Mouse (Mus musculus): ENCODE results near the gene Rs1. TPM values are rescaled to one million over a fixed set of nuclear protein-coding genes. Genes with fewer than 3 reads are reported as not detected.
"Not testable (repeated sequence)": the region's sequence is repeated elsewhere in the genome, so short reads cannot be mapped to it uniquely, and the experiment has no call there.

The Rs1 gene
- polyA plus RNA-seq (2016; fragmentation: Nextera tagmentation; extraction: Ambion mirVana) = not detected in 2 replicates

- Histone ChIP-seq H3K9me3 (no peaks in the 10 kb centered on the region), H3K4me1 (no peaks in the 10 kb centered on the region), H3K27me3 (ENCODE audit: poor library complexity, severe bottlenecking) (peaks cover 93% of the 10 kb centered on the region), H3K27ac (no peak within 1 kb of the TSS), H3K4me3 (peak within 1 kb of the TSS; percentile 57; the same call in 1 of the 2 replicates), H3K36me3 (replicated peaks) (no peaks in the 10 kb centered on the region)
- DNase-seq (ENCODE audit: extremely low spot score, low spot score) = no peak
- 87% methylated on average over 2 of the region's 2 CpGs for WGBS
Observed at GRCm38 (mm10) chrX:160767713-160768112, at the start of gene Rs1. Gene Rs1, plus strand, starts transcription at chrX:160768013.

- 85% methylated on average over 5 of the region's 5 CpGs for WGBS
- Histone ChIP-seq H3K9me3 (no peaks in the 10 kb centered on the region), H3K27me3 (ENCODE audit: poor library complexity, severe bottlenecking) (peaks cover 76% of the 10 kb centered on the region), H3K4me3 (no peak within 1 kb of the TSS), H3K4me1 (no peaks in the 10 kb centered on the region), H3K36me3 (replicated peaks) (no peaks in the 10 kb centered on the region), H3K27ac (no peak within 1 kb of the TSS)
- no peak for DNase-seq (ENCODE audit: extremely low spot score, low spot score)
Observed at GRCm38 (mm10) chrX:160735650-160736049, 32.2 kb upstream of the Rs1 start, which contains the start of gene Ppef1. Gene Ppef1, minus strand, starts transcription at chrX:160735765.

- 88% methylated on average over 1 of the region's 1 CpGs for WGBS
- no peak overlapping the region for H3K4me3 ChIP-seq
- peaks cover 72% of the 10 kb centered on the region for H3K27me3 ChIP-seq (ENCODE audit: poor library complexity, severe bottlenecking)
- H3K4me1 ChIP-seq = no peaks in the 10 kb centered on the region
- no peak overlapping the region for H3K27ac ChIP-seq
- H3K36me3 ChIP-seq (replicated peaks) = no peaks in the 10 kb centered on the region
- H3K9me3 ChIP-seq = no peaks in the 10 kb centered on the region
- DNase-seq (ENCODE audit: extremely low spot score, low spot score) = no peak
Observed at GRCm38 (mm10) chrX:160745399-160745798, 22.4 kb upstream of the Rs1 start.

GRCm38 (mm10) chrX:160748653-160749052, 19.2 kb upstream of the Rs1 start:
- no peaks in the 10 kb centered on the region for H3K4me1 ChIP-seq
- no peaks in the 10 kb centered on the region for H3K9me3 ChIP-seq
- H3K4me3 ChIP-seq = no peak overlapping the region
- H3K36me3 ChIP-seq (replicated peaks) = no peaks in the 10 kb centered on the region
- peaks cover 75% of the 10 kb centered on the region for H3K27me3 ChIP-seq (ENCODE audit: poor library complexity, severe bottlenecking)
- 83% methylated on average over 1 of the region's 1 CpGs for WGBS
- DNase-seq (ENCODE audit: extremely low spot score, low spot score) = no peak
- H3K27ac ChIP-seq = no peak overlapping the region

- Histone ChIP-seq H3K4me1 (no peaks in the 10 kb centered on the region), H3K36me3 (replicated peaks) (no peaks in the 10 kb centered on the region), H3K27me3 (ENCODE audit: poor library complexity, severe bottlenecking) (peaks cover 77% of the 10 kb centered on the region), H3K9me3 (no peaks in the 10 kb centered on the region), H3K27ac (no peak overlapping the region), H3K4me3 (no peak overlapping the region)
- 96% methylated on average over 8 of the region's 8 CpGs for WGBS
- DNase-seq (ENCODE audit: extremely low spot score, low spot score) = no peak
Observed at GRCm38 (mm10) chrX:160750808-160751207, 17.0 kb upstream of the Rs1 start.

- Histone ChIP-seq H3K27me3 (ENCODE audit: poor library complexity, severe bottlenecking) (peaks cover 90% of the 10 kb centered on the region), H3K9me3 (no peaks in the 10 kb centered on the region), H3K4me3 (peak overlapping the region; percentile 57), H3K4me1 (no peaks in the 10 kb centered on the region), H3K27ac (peak overlapping the region; percentile 74; the same call in 1 of the 2 replicates), H3K36me3 (replicated peaks) (no peaks in the 10 kb centered on the region)
- WGBS = 23% methylated on average over 30 of the region's 30 CpGs
- peak; percentile 80 for DNase-seq (ENCODE audit: extremely low spot score, low spot score)
Observed at GRCm38 (mm10) chrX:160765389-160766232, 2.2 kb upstream of the Rs1 start.

- H3K27ac ChIP-seq = peak overlapping the region; percentile 44
Observed at GRCm38 (mm10) chrX:160766233-160766616, 1.6 kb upstream of the Rs1 start.

GRCm38 (mm10) chrX:160769622-160770021, 1.8 kb downstream of the Rs1 start:
- not testable (repeated sequence) for DNase-seq (ENCODE audit: extremely low spot score, low spot score); H3K4me3 ChIP-seq; H3K4me1 ChIP-seq; H3K9me3 ChIP-seq; H3K27ac ChIP-seq; H3K36me3 ChIP-seq (replicated peaks)
- peaks cover 95% of the 10 kb centered on the region for H3K27me3 ChIP-seq (ENCODE audit: poor library complexity, severe bottlenecking)
- 85% methylated on average over 5 of the region's 5 CpGs for WGBS

More at GRCm38 (mm10) chrX:160766233-160766616, 1.6 kb upstream of the Rs1 start:
- no peak for DNase-seq (ENCODE audit: extremely low spot score, low spot score)
- peak overlapping the region; percentile 57 for H3K4me3 ChIP-seq
- no peaks in the 10 kb centered on the region for H3K9me3 ChIP-seq
- peaks cover 90% of the 10 kb centered on the region for H3K27me3 ChIP-seq (ENCODE audit: poor library complexity, severe bottlenecking)
- 33% methylated on average over 15 of the region's 15 CpGs for WGBS
- H3K4me1 ChIP-seq = no peaks in the 10 kb centered on the region
- no peaks in the 10 kb centered on the region for H3K36me3 ChIP-seq (replicated peaks)

GRCm38 (mm10) chrX:160773033-160773432, 5.2 kb downstream of the Rs1 start:
- H3K36me3 ChIP-seq (replicated peaks) = no peaks in the 10 kb centered on the region
- H3K27me3 ChIP-seq (ENCODE audit: poor library complexity, severe bottlenecking) = peaks cover 91% of the 10 kb centered on the region
- WGBS = 17% methylated on average over 1 of the region's 1 CpGs
- no peaks in the 10 kb centered on the region for H3K9me3 ChIP-seq
- no peaks in the 10 kb centered on the region for H3K4me1 ChIP-seq
- DNase-seq (ENCODE audit: extremely low spot score, low spot score) = no peak
- no peak overlapping the region for H3K4me3 ChIP-seq
- no peak overlapping the region for H3K27ac ChIP-seq

- DNase-seq (ENCODE audit: extremely low spot score, low spot score) = no peak
- Histone ChIP-seq H3K27me3 (ENCODE audit: poor library complexity, severe bottlenecking) (peaks cover 91% of the 10 kb centered on the region), H3K4me3 (no peak overlapping the region), H3K4me1 (no peaks in the 10 kb centered on the region), H3K36me3 (replicated peaks) (no peaks in the 10 kb centered on the region), H3K9me3 (no peaks in the 10 kb centered on the region), H3K27ac (no peak overlapping the region)
- WGBS = 82% methylated on average over 5 of the region's 5 CpGs
Observed at GRCm38 (mm10) chrX:160782276-160782675, 14.5 kb downstream of the Rs1 start.

- H3K9me3 ChIP-seq = no peaks in the 10 kb centered on the region
- no peaks in the 10 kb centered on the region; the same call in 1 of the 2 replicates for H3K36me3 ChIP-seq (replicated peaks)
- peaks cover 4% of the 10 kb centered on the region; the same call in 1 of the 2 replicates for H3K4me1 ChIP-seq
- H3K27me3 ChIP-seq (ENCODE audit: poor library complexity, severe bottlenecking) = peaks cover 90% of the 10 kb centered on the region
- WGBS = 82% methylated on average over 4 of the region's 4 CpGs
- no peak overlapping the region for H3K4me3 ChIP-seq
- no peak overlapping the region for H3K27ac ChIP-seq
- no peak for DNase-seq (ENCODE audit: extremely low spot score, low spot score)
Observed at GRCm38 (mm10) chrX:160794920-160795319, 27.1 kb downstream of the Rs1 start.

GRCm38 (mm10) chrX:160804409-160805150, 36.8 kb downstream of the Rs1 start:
- no peaks in the 10 kb centered on the region for H3K4me1 ChIP-seq
- H3K4me3 ChIP-seq = no peak overlapping the region
- peaks cover 93% of the 10 kb centered on the region for H3K27me3 ChIP-seq (ENCODE audit: poor library complexity, severe bottlenecking)
- no peak for DNase-seq (ENCODE audit: extremely low spot score, low spot score)
- no peak overlapping the region for H3K27ac ChIP-seq
- WGBS = 85% methylated on average over 4 of the region's 4 CpGs
- H3K36me3 ChIP-seq (replicated peaks) = peaks cover 12% of the 10 kb centered on the region
- no peaks in the 10 kb centered on the region for H3K9me3 ChIP-seq

GRCm38 (mm10) chrX:160808226-160808625, 40.4 kb downstream of the Rs1 start:
- Histone ChIP-seq H3K4me3 (no peak overlapping the region), H3K36me3 (replicated peaks) (peaks cover 23% of the 10 kb centered on the region), H3K9me3 (no peaks in the 10 kb centered on the region), H3K27ac (no peak overlapping the region), H3K27me3 (ENCODE audit: poor library complexity, severe bottlenecking) (peaks cover 93% of the 10 kb centered on the region), H3K4me1 (no peaks in the 10 kb centered on the region)
- WGBS = 82% methylated on average over 7 of the region's 7 CpGs
- no peak for DNase-seq (ENCODE audit: extremely low spot score, low spot score)

Measured in forebrain, embryonic 10.5 days (tissue).